Mouse (Mus musculus): Measurements from ENCODE around the gene Myo1h.
A peak's percentile ranks its signal among the peaks of the same experiment; 100 is the strongest.

The Myo1h gene

DNA sequence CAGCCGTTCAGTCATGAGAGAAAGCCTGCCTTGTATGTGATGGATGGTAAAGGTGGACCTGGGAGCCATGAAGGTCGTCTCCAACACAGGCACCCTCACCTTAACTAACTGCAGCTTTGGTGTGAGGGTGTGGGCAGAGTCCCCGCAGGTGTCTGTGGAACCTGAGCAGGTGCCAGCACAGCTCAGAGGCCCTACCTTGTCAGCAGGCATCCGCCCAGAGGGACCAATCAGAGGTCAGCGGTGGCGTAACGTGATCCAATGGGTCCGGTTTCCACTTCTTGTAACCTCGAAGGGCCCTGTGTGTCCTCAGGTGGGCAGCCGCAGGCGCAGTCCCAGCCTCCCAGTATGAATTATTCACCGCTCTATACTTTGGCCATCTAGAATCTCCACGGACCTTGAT, at the start of gene Myo1h:
Gene Myo1h (plus strand): TSS at position 293 of the 400 bp plus-strand sequence.
- ATAC-seq (ENCODE audit: insufficient number of reproducible peaks, low FRiP score, low TSS enrichment): no peak

DNA sequence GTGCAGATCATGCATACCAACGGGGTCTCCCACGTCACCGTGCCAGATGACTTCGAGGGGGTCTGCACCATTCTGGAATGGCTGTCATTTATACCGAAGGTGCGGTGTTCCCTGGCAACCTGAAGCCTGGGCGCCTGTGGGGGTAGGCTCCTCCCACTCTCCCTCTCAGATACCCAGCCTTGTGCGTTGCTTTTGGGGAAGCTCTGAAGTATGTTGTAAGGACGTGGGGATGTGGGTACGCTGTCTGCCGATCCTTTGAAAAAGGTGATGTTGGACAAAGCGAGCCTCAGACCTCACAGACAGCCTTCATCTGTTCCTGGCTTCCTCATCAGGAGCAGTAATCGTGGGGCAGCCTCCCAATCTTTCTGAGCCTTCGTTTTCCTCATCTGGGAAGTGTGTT, 49.2 kb upstream of the Myo1h start:
- no peak for ATAC-seq (ENCODE audit: insufficient number of reproducible peaks, low FRiP score, low TSS enrichment)

DNA sequence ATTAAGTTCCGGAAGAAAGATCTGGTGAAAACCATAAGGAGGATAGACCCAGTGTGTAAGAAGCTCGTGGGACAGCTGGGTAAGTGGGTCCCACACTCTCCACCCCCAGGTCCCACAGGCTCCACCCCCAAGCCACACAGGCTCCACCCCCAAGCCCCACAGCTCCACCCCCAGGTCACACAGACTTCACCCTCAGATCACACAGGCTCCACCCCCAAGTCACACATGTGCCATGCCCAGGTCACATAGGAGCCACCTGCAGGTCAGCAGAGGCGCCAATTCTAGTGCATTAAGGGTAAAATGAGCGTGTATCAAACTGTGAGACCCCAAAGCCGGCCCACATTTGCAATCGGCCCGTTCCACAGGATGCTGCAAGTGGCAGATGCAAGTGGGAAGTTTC, 42.5 kb upstream of the Myo1h start:
- no peak for ATAC-seq (ENCODE audit: insufficient number of reproducible peaks, low FRiP score, low TSS enrichment)

DNA sequence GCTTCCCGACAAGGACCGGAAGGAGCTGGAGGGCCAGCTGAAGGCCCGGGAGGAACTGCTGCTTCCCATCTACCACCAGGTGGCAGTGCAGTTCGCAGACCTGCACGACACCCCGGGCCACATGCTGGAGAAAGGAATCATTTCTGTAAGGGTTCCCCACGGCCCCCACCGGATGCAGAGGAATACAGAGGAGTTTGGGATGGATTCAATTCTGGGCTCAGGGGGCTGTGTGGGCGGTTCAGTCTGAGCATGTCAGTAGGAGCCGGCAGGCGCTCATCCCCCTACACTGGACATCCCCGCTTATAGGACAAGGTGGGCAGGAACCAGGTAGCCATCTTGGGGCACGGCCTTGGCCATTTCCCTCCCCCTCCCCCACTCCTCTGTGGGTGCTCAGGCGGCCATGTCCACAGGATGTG, 40.8 kb upstream of the Myo1h start:
- peak; percentile 36; the same call in 1 of the 2 replicates for ATAC-seq (ENCODE audit: insufficient number of reproducible peaks, low FRiP score, low TSS enrichment)

DNA sequence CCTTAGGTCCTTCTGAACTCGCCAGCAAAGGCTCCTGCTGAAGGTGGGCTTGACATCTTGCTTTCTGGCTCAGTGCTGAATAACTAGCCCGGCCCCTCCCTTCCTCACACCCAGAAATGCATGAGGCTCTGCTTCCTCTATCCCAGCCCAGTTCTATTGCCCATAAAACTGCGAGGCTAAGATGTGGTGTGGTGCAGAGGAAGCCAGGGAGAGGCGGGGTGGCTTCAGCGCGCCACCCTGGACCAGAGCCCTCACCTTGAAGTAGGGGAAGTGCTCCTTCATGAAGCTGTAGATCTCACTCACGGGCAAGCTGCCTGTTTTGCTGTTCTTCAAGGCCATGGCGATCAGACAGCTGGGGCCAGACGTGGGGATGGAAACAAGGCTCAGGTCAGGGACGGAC, 29.5 kb upstream of the Myo1h start:
- ATAC-seq (ENCODE audit: insufficient number of reproducible peaks, low FRiP score, low TSS enrichment): no peak

DNA sequence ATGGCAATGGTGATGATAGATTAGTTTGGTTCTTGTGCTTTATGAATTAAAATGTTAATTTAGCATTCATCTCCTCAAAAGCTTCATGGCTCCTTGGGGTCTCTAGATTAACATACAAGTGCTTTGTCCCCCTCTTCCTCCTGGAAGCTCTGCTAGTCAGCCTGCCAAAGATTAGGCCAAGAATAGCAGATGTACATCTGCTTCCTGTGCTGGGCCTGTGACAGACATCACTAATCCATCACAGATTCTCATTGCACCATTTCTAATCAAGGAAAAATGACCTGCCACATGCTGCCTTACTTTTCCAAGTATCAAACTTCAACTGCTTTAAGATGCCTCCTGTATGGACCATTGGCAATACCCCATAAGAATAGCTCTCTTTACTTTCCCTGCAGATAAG, 27.5 kb upstream of the Myo1h start:
- no peak for ATAC-seq (ENCODE audit: insufficient number of reproducible peaks, low FRiP score, low TSS enrichment)

DNA sequence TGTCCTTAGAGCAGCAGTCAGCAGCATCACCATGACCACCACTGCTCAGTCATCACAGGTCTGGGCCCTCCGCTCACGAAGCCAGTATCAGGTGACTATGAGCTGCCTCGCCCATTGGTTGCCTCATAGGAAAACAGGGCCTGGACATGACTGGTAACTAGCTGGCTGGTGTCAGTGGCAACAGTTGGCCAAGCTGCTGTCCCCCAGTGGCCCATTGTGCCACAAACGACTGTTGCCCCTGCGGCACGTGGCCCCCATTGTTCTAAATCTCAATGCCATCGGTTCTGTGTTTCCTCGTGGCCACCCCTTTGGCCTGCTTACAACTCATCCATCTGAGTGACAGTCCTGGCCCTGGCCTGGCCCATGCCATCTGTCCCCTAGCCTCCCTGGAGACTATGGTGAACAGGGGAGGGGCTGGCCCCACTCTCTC, 24.9 kb upstream of the Myo1h start:
- no peak for ATAC-seq (ENCODE audit: insufficient number of reproducible peaks, low FRiP score, low TSS enrichment)

DNA sequence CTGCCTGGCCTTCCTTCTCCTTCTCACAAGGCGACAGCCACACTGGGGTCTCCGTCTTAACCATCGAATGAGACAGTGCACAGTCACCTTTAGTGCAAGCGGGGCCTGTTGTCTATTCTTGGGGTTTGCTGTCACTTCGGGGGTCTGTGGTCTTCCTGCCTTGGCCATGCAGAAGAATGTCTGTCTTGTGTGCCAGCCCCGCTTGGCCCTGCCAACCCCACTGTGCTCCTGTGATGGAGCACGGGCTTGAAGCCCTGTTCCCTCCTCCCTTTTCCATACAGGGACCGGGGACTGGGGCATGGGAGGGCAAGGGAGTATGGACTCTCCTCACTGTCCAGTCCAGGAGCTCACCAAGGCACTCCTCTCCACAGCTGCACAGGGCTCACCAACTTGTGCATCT, 24.2 kb upstream of the Myo1h start:
- ATAC-seq (ENCODE audit: insufficient number of reproducible peaks, low FRiP score, low TSS enrichment): no peak

DNA sequence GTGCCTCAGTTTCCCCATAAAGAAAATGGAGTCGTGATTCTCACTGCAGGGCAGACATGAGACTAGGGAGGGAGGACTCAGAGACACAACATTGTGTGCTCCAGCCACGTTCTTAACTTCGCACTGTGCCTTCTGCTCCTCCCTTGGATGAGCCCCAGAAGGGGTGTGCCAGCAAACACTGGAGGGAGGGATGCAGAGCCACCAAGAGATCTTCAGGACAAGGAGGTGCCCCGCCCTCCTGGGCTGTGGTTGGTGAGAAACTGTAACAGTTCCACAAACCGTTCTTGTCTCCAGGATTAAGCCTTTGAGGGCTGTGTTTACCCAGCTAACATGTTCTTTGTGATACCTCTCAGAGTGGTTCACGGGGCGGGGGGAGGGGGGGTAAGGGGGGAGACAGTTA, 20.3 kb upstream of the Myo1h start:
- no peak for ATAC-seq (ENCODE audit: insufficient number of reproducible peaks, low FRiP score, low TSS enrichment)

DNA sequence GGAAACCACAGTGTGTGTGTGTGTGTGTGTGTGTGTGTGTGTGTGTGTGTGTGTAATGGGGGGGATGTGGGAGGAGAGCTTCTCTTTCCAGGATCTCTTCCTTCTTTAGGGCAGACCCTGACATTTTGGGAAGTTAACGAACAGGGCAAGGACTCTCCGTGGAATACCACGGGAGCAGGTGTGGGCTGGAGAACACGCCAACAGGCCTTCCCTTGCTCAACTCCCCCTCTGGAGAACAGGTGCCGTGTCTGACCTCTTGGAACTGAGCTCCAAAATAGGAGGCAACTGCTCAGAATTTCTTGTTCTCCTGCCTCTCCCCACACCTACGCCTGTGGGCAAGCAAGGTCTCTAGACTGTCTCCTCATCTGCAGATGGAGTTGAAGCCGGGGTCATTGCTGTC, 19.5 kb upstream of the Myo1h start:
- no peak for ATAC-seq (ENCODE audit: insufficient number of reproducible peaks, low FRiP score, low TSS enrichment)

DNA sequence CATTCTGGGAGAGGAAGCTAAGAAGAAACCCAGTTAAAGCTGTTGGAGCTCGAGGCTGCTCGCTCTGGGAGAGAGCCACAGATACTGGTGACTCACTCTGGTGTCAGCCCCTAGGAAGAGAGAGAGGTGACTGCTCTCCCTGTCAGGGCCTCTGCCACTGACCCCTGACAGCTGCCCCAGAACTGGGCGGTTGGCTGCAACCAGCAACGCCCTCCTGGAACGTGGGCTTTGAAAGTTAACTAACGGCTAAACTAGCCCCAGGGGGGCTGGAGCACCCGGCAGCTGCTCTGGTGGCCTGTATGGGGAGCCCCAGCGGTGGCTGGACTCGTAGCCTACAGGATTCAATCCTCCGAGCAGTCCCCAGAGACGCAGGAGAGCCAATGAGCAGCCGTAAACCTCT, 19.0 kb upstream of the Myo1h start:
- ATAC-seq (ENCODE audit: insufficient number of reproducible peaks, low FRiP score, low TSS enrichment): no peak

DNA sequence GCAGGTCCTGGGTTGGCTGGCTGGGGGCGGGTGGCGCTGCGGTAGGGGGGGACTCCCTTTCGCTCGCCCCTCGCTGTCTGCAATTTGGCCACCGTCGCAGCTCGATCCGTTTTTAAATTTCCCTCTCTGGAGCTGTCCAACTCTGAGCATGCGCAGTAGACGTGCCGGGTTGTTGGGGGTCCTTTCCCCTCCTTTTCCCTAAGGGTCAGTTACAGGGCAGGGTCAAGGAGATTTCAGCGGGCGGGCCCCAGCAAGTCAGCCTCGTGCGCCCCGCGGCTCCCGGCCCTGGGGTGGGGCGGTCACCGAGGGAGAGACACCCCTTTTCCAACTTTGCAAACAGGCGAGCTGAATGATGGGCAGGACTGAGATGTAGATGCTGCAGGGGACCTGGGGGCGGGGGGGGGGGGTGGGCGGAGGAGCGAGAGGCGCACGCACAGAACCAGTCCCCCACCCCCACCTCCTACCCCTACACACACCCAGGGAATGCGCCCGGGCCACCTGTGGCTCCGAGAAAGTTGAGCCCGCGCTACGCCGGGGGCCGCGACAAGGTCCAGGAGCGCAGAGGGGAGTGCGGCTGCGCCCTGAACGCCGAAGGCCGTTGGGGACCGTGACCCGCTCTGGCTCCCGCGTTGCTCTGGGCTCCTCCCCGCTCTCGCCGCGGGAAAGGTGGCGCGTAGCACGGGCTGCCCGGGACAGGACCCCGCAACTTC, 15.1 kb upstream of the Myo1h start, which contains the start of gene Foxn4:
Gene Foxn4 (minus strand): TSS at position 115 of the 710 bp plus-strand sequence.
- no peak for ATAC-seq (ENCODE audit: insufficient number of reproducible peaks, low FRiP score, low TSS enrichment)

DNA sequence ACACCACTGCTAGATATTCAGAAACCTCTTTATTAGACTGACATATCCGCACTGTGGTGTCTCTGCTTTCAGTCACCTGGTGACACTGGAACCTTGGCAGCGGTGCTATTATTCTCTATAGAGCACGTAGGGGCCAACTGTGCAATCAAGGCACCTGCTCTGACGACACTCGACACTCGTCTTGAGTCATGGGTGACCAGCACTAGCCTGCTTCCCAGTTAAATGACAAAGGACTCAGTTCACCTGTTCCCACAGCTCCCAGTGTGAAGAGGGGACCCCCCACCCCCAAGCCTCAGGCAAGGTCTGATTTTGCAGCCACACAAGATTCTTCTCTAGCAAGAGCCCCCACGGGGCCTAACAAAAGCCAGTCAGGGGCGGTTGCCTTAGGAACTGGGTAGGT, 13.6 kb upstream of the Myo1h start:
- no peak for ATAC-seq (ENCODE audit: insufficient number of reproducible peaks, low FRiP score, low TSS enrichment)

DNA sequence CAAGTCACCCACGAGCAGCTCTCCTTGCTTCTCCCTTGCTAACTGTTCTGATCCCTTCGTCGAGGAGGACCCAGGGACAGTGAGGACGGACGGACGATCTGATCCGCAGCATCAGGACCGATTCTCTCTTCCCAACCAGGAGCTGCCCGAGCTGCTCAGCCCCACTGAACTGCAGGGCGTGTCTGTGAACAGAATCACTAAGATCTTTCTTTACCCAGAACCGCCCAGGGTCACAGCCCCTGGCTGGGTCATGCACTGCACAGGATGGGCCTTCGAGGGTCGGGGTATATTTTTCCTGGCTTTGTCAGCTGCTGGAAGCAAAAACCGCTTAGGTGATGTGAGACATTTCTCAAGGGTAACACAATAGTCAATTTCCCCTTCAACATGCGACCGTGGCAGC, 13.0 kb upstream of the Myo1h start:
- no peak for ATAC-seq (ENCODE audit: insufficient number of reproducible peaks, low FRiP score, low TSS enrichment)

DNA sequence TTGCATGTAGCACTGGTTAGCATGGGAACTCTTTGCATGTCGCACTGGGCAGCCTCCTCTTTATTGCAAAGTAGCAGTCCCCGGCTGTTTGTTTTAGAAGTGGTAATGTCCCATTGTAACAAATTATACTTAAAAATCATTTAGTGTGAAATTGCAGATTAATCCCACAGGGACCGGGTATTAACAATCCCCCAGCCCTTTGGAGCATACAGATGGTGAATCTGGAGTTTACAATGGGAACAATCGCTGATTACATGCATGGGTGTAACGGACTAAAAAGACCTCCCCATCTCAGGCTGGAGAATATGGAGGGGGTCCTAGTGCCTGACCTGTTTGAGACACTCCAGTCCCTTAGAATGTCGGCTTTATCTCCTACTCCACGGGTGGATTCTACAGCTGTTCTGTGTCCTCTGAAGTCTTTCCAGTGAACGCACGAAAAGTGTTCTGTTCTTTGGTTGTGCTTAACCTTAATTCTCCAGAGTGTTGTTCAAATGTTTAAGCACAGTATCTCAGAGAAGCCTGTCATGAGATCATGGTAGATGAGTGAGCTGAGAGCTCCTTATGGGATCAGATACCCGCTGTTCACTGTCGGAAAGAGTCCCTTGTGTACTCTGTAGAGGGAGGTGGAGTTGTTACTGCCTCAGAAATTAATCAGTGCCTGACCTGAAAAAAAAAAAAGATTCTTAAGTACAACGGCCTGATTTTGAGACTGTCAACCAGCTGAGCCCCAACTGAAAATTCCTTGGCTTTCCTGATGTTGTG, 9.4 kb upstream of the Myo1h start:
- no peak for ATAC-seq (ENCODE audit: insufficient number of reproducible peaks, low FRiP score, low TSS enrichment)

DNA sequence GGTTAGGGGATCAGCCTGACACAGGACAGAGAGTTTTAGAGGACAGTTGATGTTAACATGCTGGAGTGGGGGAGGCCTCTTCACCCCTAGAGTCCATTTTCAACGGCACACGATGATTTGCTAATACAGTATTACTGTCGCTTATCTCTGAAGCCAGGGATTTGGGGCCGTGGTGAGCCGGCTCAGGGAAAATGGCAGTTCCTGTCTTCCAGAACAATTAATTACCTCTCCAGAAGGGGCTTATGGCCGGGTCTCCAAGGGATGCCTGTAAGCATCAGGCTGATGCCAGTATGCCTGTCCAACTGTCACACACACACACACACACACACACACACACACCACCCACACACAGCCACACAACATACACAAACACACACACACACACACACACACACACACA, 6.6 kb upstream of the Myo1h start:
- ATAC-seq (ENCODE audit: insufficient number of reproducible peaks, low FRiP score, low TSS enrichment): no peak

DNA sequence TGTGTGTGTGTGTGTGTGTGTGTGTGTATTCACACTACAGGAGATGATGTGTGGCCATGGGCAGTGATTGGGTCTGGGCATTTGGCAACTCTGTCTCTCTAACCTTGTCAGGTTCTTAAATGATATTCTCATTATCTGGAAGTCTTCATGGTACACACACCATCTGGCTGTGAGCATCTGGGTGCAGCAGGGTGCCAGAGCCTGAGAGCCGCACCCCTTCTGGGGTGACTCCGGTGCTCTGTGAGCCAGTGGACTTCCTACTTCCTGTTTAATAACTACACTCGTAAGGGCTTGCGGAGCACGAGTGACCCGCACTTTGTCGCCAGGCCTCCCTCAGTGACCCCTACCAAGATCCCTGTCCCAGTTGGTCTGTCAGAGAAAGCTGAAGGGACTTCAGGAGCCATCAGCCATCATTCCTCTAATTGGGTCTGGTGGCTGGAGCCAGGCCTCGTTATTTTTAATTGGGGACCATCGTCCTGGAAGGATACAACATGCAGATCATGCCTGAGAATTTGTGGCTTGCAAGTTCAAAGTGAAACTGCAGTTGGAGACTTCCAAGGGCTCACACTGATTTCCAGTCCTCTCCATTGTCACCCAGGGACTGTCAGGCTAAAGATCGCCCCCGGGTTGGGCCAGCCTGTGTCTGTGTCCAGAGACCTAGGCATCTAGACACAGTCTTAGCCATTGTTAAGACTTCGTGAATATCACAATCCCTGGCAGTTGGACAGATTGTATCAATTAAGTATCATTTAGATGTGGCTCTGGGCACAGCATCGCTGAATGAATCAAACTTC, 4.2 kb upstream of the Myo1h start:
- no peak for ATAC-seq (ENCODE audit: insufficient number of reproducible peaks, low FRiP score, low TSS enrichment)

DNA sequence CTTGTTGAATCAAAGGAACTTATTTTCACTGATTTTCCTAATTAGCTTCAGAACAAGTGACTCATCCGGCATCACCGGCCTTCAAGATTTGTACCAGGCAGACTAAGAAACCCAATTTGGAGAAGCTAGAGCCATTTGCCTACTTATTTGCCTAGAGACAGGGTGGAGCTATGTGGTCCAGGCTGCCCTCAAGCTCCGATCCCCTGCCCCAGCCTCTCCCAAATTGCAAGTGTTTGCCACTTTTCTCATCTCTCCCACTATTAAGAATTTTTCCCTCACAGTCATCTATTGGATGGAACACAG, 3.6 kb upstream of the Myo1h start:
- ATAC-seq (ENCODE audit: insufficient number of reproducible peaks, low FRiP score, low TSS enrichment): no peak

DNA sequence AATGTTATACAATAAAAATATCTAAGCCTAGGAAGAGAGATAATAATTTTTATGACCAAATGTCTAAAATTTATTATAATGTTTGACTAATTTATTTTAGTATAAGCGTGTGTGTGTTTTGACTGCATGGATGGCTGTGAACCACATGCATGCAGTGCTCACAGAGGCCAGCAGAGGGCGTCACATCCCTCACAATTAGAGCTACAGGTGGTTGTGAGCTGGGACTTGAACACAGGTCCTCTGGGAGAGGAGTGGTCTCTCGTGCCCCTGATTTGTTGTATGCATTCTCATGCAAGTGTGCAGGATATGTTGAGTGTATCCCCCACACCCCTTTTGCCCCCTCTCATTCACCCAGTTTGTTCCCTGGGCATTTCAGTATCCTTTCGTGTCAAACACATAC, 2.9 kb upstream of the Myo1h start:
- ATAC-seq (ENCODE audit: insufficient number of reproducible peaks, low FRiP score, low TSS enrichment): no peak

DNA sequence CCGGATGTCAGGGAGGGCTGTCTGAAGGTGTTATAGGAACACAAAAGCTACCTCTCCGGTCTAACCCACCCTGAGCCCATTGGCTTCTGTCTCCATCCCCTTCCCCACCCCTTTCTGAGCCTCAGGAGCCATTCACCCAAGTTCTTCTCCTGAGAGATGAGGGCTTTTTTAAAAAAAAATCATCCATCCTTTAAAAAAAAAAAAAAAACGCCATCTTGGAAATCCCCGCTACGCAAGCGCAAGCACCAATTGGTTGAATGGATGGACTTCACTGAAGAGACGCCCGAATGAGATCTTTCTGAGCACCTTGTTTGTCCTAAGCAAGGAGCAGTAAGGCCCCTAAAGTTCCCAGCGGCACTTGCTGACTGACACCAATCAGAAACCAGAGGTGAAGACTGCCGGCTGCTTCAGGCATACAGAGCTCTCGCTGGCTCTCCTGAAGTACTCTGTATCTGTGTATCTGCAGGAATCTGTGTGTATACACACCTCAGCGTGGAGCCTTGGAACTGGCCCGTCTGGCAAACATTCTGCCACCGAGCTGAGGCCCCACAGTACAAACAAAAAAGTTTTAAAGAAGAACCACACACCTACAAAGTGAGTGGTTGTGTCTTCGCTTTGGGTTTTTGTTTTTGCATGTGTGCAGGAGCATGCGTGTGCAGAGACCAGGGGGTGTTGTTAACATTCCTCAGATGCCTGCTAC, 1.9 kb upstream of the Myo1h start:
- ATAC-seq (ENCODE audit: insufficient number of reproducible peaks, low FRiP score, low TSS enrichment): no peak

DNA sequence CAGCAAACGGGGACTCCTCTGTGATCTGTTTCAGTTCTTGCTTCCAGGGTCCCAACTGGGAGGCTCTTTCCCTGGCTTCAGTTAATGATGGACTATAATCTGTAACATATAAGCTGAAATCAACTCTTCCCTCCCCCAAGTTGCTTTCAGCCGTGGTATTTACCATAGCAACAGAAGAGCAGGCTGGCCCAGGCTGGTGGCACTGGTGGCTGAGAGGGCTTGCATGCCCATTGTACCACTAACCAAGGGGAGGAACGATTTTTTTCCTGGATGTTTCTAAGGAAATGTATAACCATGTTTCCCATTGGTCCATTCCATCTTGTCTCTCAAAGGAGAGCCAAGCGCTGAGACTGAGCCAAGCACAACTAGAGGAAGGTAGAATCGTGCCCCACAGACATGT, 570 bp upstream of the Myo1h start:
- no peak for ATAC-seq (ENCODE audit: insufficient number of reproducible peaks, low FRiP score, low TSS enrichment)

Measured in cerebellum, adult (tissue).